Mouse (Mus musculus) frontal cortex, postnatal 36 days (tissue): ENCODE results near the gene Ank2.
"Not testable (repeated sequence)": the region's sequence is repeated elsewhere in the genome, so short reads cannot be mapped to it uniquely, and the experiment has no call there.

Source experiments
- DNase-seq, 2 experiments: peaks; one replicate each; pipeline ENCODE4 v3.0.0; 2022; ENCODE audit warnings: low spot score in 2 of 2

Gene Ank2

GRCm38 (mm10) chr3:127416950-127417349, 82.2 kb downstream of the Ank2 start:
- DNase-seq: no peak

- DNase-seq: no peak
Measured at GRCm38 (mm10) chr3:127414438-127414837, 84.7 kb downstream of the Ank2 start.

DNA sequence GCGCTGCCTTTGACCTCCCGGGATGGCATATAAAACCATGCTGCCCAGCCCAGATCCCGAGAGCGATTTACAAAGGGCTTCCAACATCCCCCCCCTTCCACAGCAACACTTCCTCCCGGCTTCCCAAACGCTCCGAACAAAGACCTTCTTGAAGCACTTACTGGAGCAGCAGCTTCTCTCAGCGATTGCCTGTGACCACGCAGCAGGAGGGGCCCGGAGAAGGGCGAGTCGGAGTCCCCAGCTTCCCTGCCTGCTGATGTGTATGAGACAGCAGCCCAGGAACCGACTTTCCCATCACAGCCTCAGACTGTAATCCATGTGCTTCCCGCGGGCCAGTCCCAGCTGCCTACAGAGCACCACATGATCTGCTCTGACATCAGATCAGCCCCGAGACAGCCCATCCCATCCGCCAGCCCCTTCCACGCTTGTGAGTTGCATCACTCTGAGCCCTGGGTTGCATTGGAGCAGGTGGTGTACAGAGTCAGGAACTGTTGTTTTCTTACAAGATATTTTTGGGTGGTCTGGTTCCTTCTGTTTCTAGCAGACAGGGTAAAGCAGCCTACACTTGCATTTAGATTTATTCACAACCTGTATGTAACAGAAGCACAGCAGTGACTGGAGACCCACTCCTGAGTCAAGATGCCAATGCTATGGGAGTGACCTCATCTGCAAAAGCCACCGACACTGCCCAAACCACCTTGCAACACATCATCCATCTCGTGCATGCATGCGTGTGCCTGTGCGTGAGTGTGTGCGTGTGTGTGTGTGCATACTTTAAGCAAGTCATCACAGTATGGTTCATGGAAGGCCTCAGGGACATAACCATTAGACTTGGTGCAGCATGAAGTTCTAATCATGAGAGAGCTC, 90.2 kb downstream of the Ank2 start:
- DNase-seq: peak; percentile 89 to 93

- peak; percentile 28 to 35 for DNase-seq
Measured at GRCm38 (mm10) chr3:127407868-127408574, 91.1 kb downstream of the Ank2 start.

DNA sequence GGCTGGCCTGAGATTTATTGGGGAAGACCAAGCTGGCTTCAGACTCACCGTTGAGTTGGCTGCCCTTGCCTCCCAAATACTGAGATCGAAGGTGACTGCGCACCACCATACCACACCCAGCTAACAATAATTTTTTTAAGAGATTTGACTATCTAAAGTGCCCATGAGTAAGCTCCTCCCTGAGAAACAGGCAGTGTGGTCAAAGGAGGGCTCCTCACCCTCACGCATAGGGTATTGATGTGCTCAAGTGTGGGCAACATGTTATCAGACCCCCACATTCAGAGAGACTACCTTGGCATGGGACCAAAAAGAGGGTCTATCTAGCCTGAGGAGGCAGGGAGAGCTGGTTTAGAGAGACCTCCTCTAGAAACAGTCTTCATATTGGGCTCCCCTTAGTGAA, 92.3 kb downstream of the Ank2 start:
- DNase-seq: peak in 1 of 2 experiments; percentile 14

GRCm38 (mm10) chr3:127404371-127404770, 94.8 kb downstream of the Ank2 start:
- DNase-seq: no peak

DNA sequence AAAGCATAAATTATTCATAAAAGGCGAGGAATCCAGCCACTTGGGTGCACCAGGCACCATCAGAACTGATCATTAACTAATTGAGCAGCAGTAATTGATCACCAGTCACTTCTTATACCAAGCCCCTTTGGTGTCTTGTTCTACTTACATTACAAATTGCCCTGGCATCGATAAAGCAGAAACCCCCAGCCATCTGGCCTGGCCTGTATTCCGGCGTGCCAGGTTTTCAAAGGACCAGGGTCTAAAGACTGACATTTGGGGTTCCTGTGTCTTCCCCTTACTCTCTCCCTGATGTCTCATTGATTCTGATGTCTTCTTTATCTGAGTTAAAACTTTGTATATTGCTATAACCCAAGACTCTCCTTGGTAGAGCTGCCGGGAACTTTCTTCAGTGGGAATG, 98.2 kb downstream of the Ank2 start:
- DNase-seq: no peak

GRCm38 (mm10) chr3:127400468-127400867, 98.7 kb downstream of the Ank2 start:
- not testable (repeated sequence) for DNase-seq

- no peak for DNase-seq
Measured at GRCm38 (mm10) chr3:127397774-127398173, 101.4 kb downstream of the Ank2 start.

GRCm38 (mm10) chr3:127395202-127395601, 103.9 kb downstream of the Ank2 start:
- peak; percentile 42 to 68 for DNase-seq

- DNase-seq: no peak
Measured at GRCm38 (mm10) chr3:127387016-127387517, 112.1 kb downstream of the Ank2 start.

DNA sequence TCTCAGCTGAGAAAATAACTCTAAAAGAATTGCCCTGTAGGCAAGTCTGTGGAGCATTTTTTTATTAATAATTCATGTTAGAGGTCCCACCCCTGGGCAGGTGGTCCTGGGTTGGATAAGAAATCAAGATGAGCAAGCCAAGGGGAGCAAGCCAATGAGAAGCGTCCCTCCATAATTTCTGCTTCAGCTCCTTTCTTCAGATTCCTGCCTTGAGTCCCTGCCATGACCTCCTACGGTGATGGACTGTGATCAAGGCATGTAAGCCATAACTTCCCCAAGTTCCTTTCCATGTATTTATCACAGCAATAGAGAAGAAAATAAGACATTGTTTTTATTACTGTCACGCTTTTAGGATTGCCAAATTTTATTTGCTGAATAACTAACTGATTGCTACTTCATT, 115.9 kb downstream of the Ank2 start:
- no peak for DNase-seq

DNA sequence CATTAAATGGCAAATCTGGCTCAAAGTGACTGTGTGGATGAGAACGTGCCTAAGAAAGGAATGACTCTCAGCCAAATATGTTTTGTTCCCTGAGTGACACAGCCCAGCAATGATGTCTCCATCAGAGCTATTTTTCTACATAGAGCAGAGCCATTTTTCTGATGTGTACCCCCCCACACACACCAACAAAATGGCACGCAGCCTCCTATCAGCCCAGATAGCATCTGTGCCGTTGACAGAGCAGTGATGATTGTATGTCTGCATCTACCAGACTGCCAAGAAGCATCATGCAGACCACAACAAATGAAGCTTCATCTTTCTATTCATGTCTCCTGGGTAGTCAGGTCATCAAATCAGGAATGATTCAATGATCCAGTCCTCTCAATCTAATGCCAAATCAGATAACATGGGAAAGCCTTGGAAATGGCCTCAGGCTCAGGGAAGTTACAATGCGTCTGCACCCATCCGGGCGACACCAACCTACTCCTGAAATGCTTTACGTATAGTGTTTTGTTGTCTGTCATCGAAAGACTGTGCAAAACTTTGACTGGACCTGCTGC, 122.2 kb downstream of the Ank2 start:
- DNase-seq: no peak

- no peak for DNase-seq
Measured at GRCm38 (mm10) chr3:127375956-127376660, 123.0 kb downstream of the Ank2 start.

- no peak for DNase-seq
Measured at GRCm38 (mm10) chr3:127374190-127374710, 124.9 kb downstream of the Ank2 start.

DNA sequence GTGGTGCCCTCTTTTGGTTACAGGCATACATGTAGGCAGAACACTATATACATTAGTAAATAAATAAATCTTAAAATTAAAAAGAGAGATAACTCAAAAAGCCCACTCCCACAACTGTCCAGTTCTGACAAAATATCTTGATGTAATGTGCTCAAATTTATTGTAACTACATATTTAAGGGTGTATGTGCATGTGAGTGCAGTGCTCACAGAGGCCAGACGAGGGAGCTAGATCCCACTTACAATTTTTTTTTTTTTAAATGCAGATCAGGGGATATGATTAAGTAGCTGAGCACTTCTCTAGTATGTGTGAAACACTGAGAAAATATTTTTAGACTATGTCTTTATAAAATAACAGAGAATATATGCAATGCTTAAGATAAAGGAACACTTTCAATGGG, 127.4 kb downstream of the Ank2 start:
- no peak for DNase-seq

DNA sequence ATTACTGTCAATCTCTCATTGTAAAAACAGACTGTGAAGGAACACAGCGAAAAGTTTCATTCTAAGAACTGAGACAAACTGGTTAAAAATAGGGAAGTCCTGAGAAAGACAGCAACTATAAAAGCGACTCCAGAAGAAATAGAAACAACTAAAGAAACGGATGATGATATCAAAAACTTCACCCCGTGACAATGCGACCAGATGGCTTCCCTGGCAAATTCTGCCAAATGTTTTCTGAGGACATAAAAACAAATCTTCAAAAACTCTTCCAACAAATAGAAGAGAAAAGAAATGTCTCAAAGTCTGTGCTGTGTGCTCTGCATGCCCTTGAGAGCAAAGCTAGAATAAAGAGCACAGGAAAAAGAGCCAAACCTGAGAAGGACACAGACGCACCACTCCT, 129.6 kb downstream of the Ank2 start:
- DNase-seq: peak in 1 of 2 experiments; percentile 50

GRCm38 (mm10) chr3:127367450-127367849, 131.7 kb downstream of the Ank2 start:
- DNase-seq: no peak

- peak in 1 of 2 experiments; percentile 47 for DNase-seq
Measured at GRCm38 (mm10) chr3:127363512-127363911, 135.6 kb downstream of the Ank2 start.

DNA sequence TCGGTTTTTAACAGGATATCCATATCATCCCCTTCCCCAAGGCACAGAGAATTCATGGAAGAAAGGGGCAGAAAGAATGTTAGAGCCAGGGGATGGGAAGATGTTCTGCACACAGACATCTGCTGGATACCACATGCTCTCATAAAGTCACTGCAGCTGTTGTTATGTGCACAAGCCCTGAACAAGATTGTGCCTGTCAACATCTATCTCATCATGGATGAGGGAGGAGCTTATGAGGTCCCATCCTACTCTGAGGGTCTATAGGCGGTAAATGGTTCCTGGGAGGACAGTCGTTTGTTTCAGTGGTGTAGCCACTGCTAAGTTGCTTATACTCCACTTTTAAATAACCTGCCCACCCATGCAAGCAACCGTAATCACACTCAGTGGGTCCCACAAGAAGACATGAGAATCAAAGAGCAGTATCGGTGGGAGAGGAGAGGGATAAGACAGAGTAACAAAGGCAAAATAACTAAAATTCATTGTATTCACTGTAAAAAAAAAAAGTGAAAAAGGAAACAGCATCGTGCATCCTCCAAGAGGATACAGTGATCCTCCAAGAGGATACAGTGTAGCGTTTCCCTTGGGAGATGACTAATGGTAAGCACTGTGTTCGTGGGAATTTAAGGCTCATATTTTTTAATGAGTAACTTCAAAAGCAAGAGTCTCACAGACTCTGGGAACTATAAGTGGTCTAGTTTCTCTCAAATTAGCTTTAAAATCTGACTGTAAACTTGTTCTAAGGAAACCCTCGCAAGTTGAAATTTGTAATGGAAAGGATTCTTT, 136.3 kb downstream of the Ank2 start:
- no peak for DNase-seq

GRCm38 (mm10) chr3:127361846-127362245, 137.3 kb downstream of the Ank2 start:
- no peak for DNase-seq
